Comparison of ENCODE assay signal across 8 mouse cellular contexts in the genomic region with DNA sequence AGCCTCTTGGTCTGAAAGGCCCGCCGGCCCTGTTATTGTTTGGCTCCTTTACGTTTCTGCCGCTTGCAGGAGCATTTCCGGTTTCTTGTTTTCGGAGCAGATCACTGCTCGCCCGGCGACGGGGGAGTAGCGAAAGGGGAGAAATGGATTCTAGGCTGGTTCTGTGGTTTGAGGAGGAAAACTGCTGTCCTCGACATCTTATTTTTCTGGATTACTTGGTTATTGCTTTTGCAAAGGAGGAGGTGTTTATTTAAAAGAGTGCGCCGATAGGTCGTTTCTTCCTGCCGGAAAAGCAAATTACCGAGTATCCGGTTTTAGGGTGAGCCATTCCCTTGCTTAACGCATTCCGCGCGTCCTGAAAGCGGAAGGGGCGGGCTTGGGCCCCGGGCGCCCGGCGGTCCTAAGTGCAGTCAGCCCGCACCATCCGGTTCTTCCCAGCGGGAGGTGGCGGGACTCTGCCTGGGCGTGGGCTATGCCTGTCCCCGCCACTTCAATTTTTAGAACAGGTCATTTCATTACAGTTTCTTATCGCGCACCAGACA. TPM values are rescaled to one million over a fixed set of nuclear protein-coding genes. Genes with fewer than 3 reads are reported as not detected.
DNase-seq lines count a peak whose midpoint lies in the region; ATAC-seq lines count a peak whose summit lies in the region.

No protein-coding gene starts in this region.

- no peaks in the 10 kb centered on the region for H3K27me3 ChIP-seq in heart, embryonic 10.5 days (ENCODE audit: insufficient read depth, poor library complexity, severe bottlenecking)
- no peaks in the 10 kb centered on the region for H3K27me3 ChIP-seq in kidney, embryonic 15.5 days
- no peaks in the 10 kb centered on the region for H3K27me3 ChIP-seq in liver, embryonic 11.5 days (replicated peaks; ENCODE audit: control insufficient read depth, insufficient read depth, low read length)
- H3K27me3 ChIP-seq in stomach, embryonic 14.5 days (ENCODE audit: control insufficient read depth, insufficient read depth, low read length) = no peaks in the 10 kb centered on the region

- H3K4me3 ChIP-seq in heart, embryonic 10.5 days = peak overlapping the region; percentile 70
- H3K4me3 ChIP-seq in kidney, embryonic 15.5 days (replicated peaks) = peak overlapping the region; percentile 66
- H3K4me3 ChIP-seq in liver, embryonic 11.5 days (ENCODE audit: low read depth, low read length) = peak overlapping the region; percentile 71
- peak overlapping the region; percentile 53 for H3K4me3 ChIP-seq in stomach, embryonic 14.5 days (ENCODE audit: low read depth, low read length)

- ATAC-seq in erythroblast, adult 5-6 weeks (replicated peaks; ENCODE audit: low FRiP score, poor library complexity, severe bottlenecking) = peak; percentile 62
- ATAC-seq in kidney, embryonic 15.5 days (replicated peaks; ENCODE audit: low FRiP score) = peak; percentile 86
- ATAC-seq in liver, embryonic 11.5 days (replicated peaks; ENCODE audit: low FRiP score) = peak; percentile 80
- ATAC-seq in stomach, embryonic 14.5 days (ENCODE audit: insufficient number of reproducible peaks, insufficient read depth, low FRiP score, low read depth) = peak; percentile 82

- peaks cover 50% of the 10 kb centered on the region for H3K4me1 ChIP-seq in heart, embryonic 10.5 days
- H3K4me1 ChIP-seq in kidney, embryonic 15.5 days = peaks cover 42% of the 10 kb centered on the region
- H3K4me1 ChIP-seq in liver, embryonic 11.5 days (replicated peaks; ENCODE audit: control insufficient read depth, insufficient read depth, low read length) = peaks cover 53% of the 10 kb centered on the region
- H3K4me1 ChIP-seq in stomach, embryonic 14.5 days (ENCODE audit: control insufficient read depth, insufficient read depth, low read length) = peaks cover 20% of the 10 kb centered on the region

- no peaks in the 10 kb centered on the region for H3K9me3 ChIP-seq in heart, embryonic 10.5 days
- no peaks in the 10 kb centered on the region for H3K9me3 ChIP-seq in kidney, embryonic 15.5 days (replicated peaks)
- H3K9me3 ChIP-seq in liver, embryonic 11.5 days (ENCODE audit: control insufficient read depth, low read length) = no peaks in the 10 kb centered on the region
- no peaks in the 10 kb centered on the region for H3K9me3 ChIP-seq in stomach, embryonic 14.5 days (ENCODE audit: control insufficient read depth, low read depth, low read length)

- peaks cover 19% of the 10 kb centered on the region for H3K36me3 ChIP-seq in heart, embryonic 10.5 days
- H3K36me3 ChIP-seq in kidney, embryonic 15.5 days = peaks cover 26% of the 10 kb centered on the region
- H3K36me3 ChIP-seq in liver, embryonic 11.5 days (ENCODE audit: control insufficient read depth, insufficient read depth, low read length) = no peaks in the 10 kb centered on the region
- peaks cover 13% of the 10 kb centered on the region; the same call in 1 of the 2 replicates for H3K36me3 ChIP-seq in stomach, embryonic 14.5 days (ENCODE audit: control insufficient read depth, insufficient read depth, low read length)

- WGBS in heart, embryonic 10.5 days = under 1% methylated on average over 36 of the region's 36 CpGs
- 0% methylated on average over 36 of the region's 36 CpGs for WGBS in kidney, embryonic 15.5 days
- WGBS in liver, embryonic 11.5 days = under 1% methylated on average over 36 of the region's 36 CpGs
- under 1% methylated on average over 36 of the region's 36 CpGs for WGBS in stomach, embryonic 14.5 days

- H3K4me2 ChIP-seq in kidney, embryonic 15.5 days = peak overlapping the region; percentile 86
- H3K4me2 ChIP-seq in liver, embryonic 11.5 days = peak overlapping the region; percentile 85
- peak overlapping the region; percentile 95 for H3K4me2 ChIP-seq in stomach, embryonic 14.5 days (replicated peaks; ENCODE audit: low read depth, low read length)

- peak overlapping the region; percentile 91 for H3K27ac ChIP-seq in heart, embryonic 10.5 days
- peak overlapping the region; percentile 97 for H3K27ac ChIP-seq in kidney, embryonic 15.5 days
- H3K27ac ChIP-seq in liver, embryonic 11.5 days (ENCODE audit: low read depth, low read length) = peak overlapping the region; percentile 95
- peak overlapping the region; percentile 96 for H3K27ac ChIP-seq in stomach, embryonic 14.5 days (ENCODE audit: low read length)

- DNase-seq in CD4-positive helper T cell, adult 2 months (ENCODE audit: low read depth, low spot score) = peak; percentile 93
- DNase-seq in brain, adult 2 months (ENCODE audit: low read depth, low spot score) = peak; percentile 98
- DNase-seq in heart, embryonic 10.5 days (ENCODE audit: low spot score) = peak; percentile 96
- DNase-seq in liver, embryonic 11.5 days (ENCODE audit: low spot score) = peak; percentile 88
- DNase-seq in naive thymus-derived CD4-positive, alpha-beta T cell, adult 2 months (ENCODE audit: low read depth) = peak; percentile 88

- peak overlapping the region; percentile 81 for H3K9ac ChIP-seq in kidney, embryonic 15.5 days
- peak overlapping the region; percentile 92 for H3K9ac ChIP-seq in liver, embryonic 11.5 days (ENCODE audit: low read depth, low read length)
- H3K9ac ChIP-seq in stomach, embryonic 14.5 days (replicated peaks; ENCODE audit: low read depth, low read length) = peak overlapping the region; percentile 76

RNA-seq across cellular contexts. Expression of gene Trp53, which starts 1.1 kb away (rescaled TPM):
- total RNA-seq in erythroblast, adult 5-6 weeks (2015; ENCODE audit: low replicate concordance) = 44.6 and 56.8 TPM in 2 replicates
- total RNA-seq in erythroblast, adult 5-6 weeks (2017; ENCODE audit: low replicate concordance) = 25.1 and 28.0 TPM in 2 replicates
- 104 and 161 TPM in 2 replicates for polyA plus RNA-seq in heart, embryonic 10.5 days (2016; fragmentation: Nextera tagmentation; extraction: Ambion mirVana)
- polyA plus RNA-seq in kidney, embryonic 15.5 days (2015; fragmentation: Nextera tagmentation; extraction: Ambion mirVana) = 175 and 195 TPM in 2 replicates
- polyA plus RNA-seq in liver, embryonic 11.5 days (2014; fragmentation: Nextera tagmentation; extraction: Ambion mirVana) = 196 and 198 TPM in 2 replicates
- polyA plus RNA-seq in stomach, embryonic 14.5 days (2014; fragmentation: Nextera tagmentation; extraction: Ambion mirVana) = 155 and 163 TPM in 2 replicates

RNA-seq across cellular contexts. Expression of gene Wrap53, which starts 1.2 kb away (rescaled TPM):
- total RNA-seq in erythroblast, adult 5-6 weeks (2015; ENCODE audit: low replicate concordance) = 18.4 and 21.3 TPM in 2 replicates
- 7.7 and 8.9 TPM in 2 replicates for total RNA-seq in erythroblast, adult 5-6 weeks (2017; ENCODE audit: low replicate concordance)
- polyA plus RNA-seq in heart, embryonic 10.5 days (2016; fragmentation: Nextera tagmentation; extraction: Ambion mirVana) = 27.2 and 32.4 TPM in 2 replicates
- 26.6 and 27.9 TPM in 2 replicates for polyA plus RNA-seq in kidney, embryonic 15.5 days (2015; fragmentation: Nextera tagmentation; extraction: Ambion mirVana)
- 33.7 and 39.3 TPM in 2 replicates for polyA plus RNA-seq in liver, embryonic 11.5 days (2014; fragmentation: Nextera tagmentation; extraction: Ambion mirVana)
- 22.1 and 23.1 TPM in 2 replicates for polyA plus RNA-seq in stomach, embryonic 14.5 days (2014; fragmentation: Nextera tagmentation; extraction: Ambion mirVana)

RNA-seq across cellular contexts. Expression of gene Efnb3, which starts 21.2 kb away (rescaled TPM):
- 1.2 TPM in 1 of 2 replicates, not detected in the other for total RNA-seq in erythroblast, adult 5-6 weeks (2015; ENCODE audit: low replicate concordance)
- total RNA-seq in erythroblast, adult 5-6 weeks (2017; ENCODE audit: low replicate concordance) = 1.3 and 2.2 TPM in 2 replicates
- 61.0 and 89.9 TPM in 2 replicates for polyA plus RNA-seq in heart, embryonic 10.5 days (2016; fragmentation: Nextera tagmentation; extraction: Ambion mirVana)
- polyA plus RNA-seq in kidney, embryonic 15.5 days (2015; fragmentation: Nextera tagmentation; extraction: Ambion mirVana) = 11.9 and 14.3 TPM in 2 replicates
- 1.8 and 2.4 TPM in 2 replicates for polyA plus RNA-seq in liver, embryonic 11.5 days (2014; fragmentation: Nextera tagmentation; extraction: Ambion mirVana)
- polyA plus RNA-seq in stomach, embryonic 14.5 days (2014; fragmentation: Nextera tagmentation; extraction: Ambion mirVana) = 5.5 and 5.7 TPM in 2 replicates

RNA-seq across cellular contexts. Expression of gene Atp1b2, which starts 24.5 kb away (rescaled TPM):
- total RNA-seq in erythroblast, adult 5-6 weeks (2015; ENCODE audit: low replicate concordance) = 10.6 and 24.0 TPM in 2 replicates
- 1.2 and 4.0 TPM in 2 replicates for total RNA-seq in erythroblast, adult 5-6 weeks (2017; ENCODE audit: low replicate concordance)
- 15.6 and 24.1 TPM in 2 replicates for polyA plus RNA-seq in heart, embryonic 10.5 days (2016; fragmentation: Nextera tagmentation; extraction: Ambion mirVana)
- 11.2 and 13.5 TPM in 2 replicates for polyA plus RNA-seq in kidney, embryonic 15.5 days (2015; fragmentation: Nextera tagmentation; extraction: Ambion mirVana)
- polyA plus RNA-seq in liver, embryonic 11.5 days (2014; fragmentation: Nextera tagmentation; extraction: Ambion mirVana) = 76.2 and 79.5 TPM in 2 replicates
- 8.8 and 10.0 TPM in 2 replicates for polyA plus RNA-seq in stomach, embryonic 14.5 days (2014; fragmentation: Nextera tagmentation; extraction: Ambion mirVana)

RNA-seq across cellular contexts. Expression of gene Dnah2, which starts 32.3 kb away (rescaled TPM):
- not detected in 2 replicates for total RNA-seq in erythroblast, adult 5-6 weeks (2015; ENCODE audit: low replicate concordance)
- not detected in 2 replicates for total RNA-seq in erythroblast, adult 5-6 weeks (2017; ENCODE audit: low replicate concordance)
- polyA plus RNA-seq in heart, embryonic 10.5 days (2016; fragmentation: Nextera tagmentation; extraction: Ambion mirVana) = 0.18 and 0.95 TPM in 2 replicates
- 0.73 and 0.87 TPM in 2 replicates for polyA plus RNA-seq in kidney, embryonic 15.5 days (2015; fragmentation: Nextera tagmentation; extraction: Ambion mirVana)
- polyA plus RNA-seq in liver, embryonic 11.5 days (2014; fragmentation: Nextera tagmentation; extraction: Ambion mirVana) = 0.14 and 0.52 TPM in 2 replicates
- polyA plus RNA-seq in stomach, embryonic 14.5 days (2014; fragmentation: Nextera tagmentation; extraction: Ambion mirVana) = 1.4 and 2.3 TPM in 2 replicates

Comparison
In these comparisons a context has a peak if more than half of its experiments do, and no peak if none do; other contexts are left out.
1. Peak in every context shown above with its lines: DNase-seq, ATAC-seq, H3K4me3 ChIP-seq and H3K27ac ChIP-seq.